Mouse (Mus musculus) right cerebral cortex, postnatal 36 days (tissue): ENCODE results near the gene Susd1.
A peak's percentile ranks its signal among the peaks of the same experiment; 100 is the strongest.

Experiments used
- DNase-seq, 2 experiments: peaks; one replicate each; pipeline ENCODE4 v3.0.0; 2022; ENCODE audit warnings: low spot score in 2 of 2, mixed read lengths in 1 of 2

Gene Susd1

DNA sequence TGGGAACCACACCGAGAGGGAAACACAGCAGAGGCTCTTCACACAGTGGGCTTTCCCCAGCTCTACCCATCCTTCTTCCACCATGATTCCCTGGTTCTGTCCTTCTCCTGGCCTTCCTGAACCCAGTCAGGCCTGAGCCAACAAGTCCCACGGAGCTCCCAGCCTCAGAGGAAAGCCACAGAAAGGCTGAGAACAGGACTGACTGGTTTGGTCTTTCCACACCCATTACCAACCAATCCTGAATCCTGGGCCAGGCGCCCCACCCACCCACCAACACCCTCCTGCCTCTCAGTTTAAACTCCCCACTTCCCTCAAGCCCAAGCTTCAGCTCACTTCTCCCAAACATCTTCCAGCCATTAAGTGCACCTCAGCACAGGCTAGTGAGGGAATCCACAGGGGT lies 4.4 kb downstream of the Susd1 start:
- no peak for DNase-seq

- DNase-seq: no peak
These were observed 9.3 kb downstream of the Susd1 start for GRCm38 (mm10) chr4:59429128-59429527.

- no peak for DNase-seq
These were observed 12.0 kb downstream of the Susd1 start for GRCm38 (mm10) chr4:59426429-59426828.

DNA sequence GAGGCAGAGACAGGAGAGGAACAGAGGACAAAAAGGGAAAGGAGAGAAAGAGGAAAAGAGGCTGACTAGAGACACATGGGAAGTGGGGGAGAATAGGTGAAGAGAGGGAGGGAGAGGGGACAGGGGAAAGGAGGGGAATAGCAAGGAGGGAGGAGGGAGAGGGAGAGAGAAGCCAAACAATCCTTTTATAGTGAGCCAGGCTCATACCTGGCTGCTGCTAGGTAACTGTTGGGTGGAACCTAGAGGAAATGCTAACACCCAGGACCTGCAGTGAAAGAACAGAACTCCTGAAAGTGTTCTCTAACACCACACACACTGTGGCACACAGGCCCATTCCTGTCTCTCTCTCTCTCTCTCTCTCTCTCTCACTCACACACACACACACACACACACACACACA lies 15.6 kb downstream of the Susd1 start:
- DNase-seq: no peak

- DNase-seq: no peak
These were observed 16.2 kb downstream of the Susd1 start for GRCm38 (mm10) chr4:59422025-59422783.

DNA sequence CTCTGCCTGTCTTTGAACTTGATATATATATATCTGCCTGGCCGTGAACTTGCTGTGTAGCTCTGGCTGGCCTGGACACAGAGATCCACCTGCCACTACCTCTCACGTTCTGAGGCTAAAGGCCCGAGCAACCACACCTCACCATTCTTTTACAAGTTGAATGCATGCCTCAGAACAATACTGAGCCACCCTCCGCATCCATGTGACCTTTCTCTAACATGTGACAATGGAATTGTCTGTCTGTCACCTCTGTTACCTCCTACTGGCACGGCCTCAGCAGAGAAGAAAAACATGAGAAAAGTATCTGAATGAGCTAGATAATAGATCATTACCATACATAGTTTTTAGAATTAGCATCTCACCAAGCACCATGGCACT lies 17.1 kb downstream of the Susd1 start:
- no peak for DNase-seq

DNA sequence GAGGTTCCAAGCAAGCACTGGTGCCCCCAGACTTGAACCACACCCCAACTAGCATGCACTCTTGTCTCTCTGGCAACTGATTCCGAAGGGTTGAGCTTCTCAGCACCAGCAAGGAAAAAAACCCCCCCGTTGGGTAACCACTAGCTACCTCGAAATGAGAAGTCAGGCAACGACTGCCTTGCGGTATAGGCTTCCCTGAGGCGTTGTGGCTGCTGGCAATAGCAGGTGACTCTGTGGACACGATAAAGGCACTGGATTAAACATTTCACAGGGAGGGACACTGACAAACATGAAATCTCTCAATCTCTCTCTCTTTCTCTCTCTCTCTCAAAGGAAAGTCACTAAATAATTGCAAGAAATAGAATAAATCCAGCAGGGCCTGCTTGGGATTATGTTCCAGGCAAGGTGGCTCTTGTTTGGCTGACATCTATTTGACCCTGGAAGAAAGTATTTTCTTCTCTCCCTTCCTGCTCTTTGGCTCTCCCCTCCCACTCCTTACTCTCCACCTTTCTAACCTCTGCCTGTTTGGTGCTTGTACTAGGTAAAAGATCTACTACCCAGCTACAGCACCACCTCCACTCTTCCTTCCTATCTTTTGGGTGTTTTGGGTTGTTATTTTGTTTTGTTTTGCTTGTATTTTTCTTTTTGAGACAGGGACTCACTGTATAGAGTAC lies 17.6 kb downstream of the Susd1 start:
- DNase-seq: no peak

- no peak for DNase-seq
These were observed 19.2 kb downstream of the Susd1 start for GRCm38 (mm10) chr4:59419211-59419610.

GRCm38 (mm10) chr4:59413428-59413827 lies 25.0 kb downstream of the Susd1 start:
- no peak for DNase-seq

DNA sequence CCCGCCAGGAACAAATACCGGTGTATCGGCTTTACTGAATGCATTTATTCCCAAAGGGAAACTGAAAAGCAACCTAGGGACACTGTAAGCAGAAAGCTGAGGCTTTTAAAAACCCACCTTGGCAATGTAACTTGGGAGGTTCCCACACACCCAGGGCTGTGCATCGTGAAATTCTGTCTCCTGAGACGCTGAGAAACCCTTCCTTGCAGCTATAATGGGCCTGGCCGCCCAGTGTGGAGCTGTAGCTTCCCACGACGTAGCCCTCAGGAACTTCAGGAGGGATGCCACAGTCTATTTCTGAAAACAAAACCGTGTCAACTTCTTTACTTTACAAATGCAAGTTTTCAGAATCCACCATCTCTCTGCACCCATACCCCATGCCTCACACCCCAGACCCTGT lies 27.3 kb downstream of the Susd1 start:
- no peak for DNase-seq

DNA sequence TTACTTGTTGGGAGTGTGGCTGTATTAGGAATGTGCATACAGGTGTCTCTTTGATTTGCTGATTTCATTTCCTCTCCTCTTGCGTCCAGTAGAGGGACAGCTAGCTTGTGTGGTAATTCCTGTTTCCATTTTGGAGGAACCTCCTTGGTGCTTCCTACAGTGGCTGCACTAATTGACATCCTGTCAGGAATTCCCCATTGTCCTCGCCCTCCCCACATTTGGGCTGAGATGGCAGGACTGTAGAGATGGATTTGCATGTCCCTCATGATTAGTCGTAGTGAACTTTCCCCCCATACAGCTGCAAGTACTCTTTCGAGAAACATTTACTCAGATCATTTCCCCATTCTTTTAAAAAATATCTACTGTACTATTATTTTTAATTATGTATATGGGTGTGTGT lies 30.7 kb downstream of the Susd1 start:
- DNase-seq: no peak

- peak; percentile 31 to 54 for DNase-seq
These were observed 34.1 kb downstream of the Susd1 start for GRCm38 (mm10) chr4:59404375-59404774.

- no peak for DNase-seq
These were observed 37.5 kb downstream of the Susd1 start for GRCm38 (mm10) chr4:59400931-59401330.

- DNase-seq: no peak
These were observed 39.1 kb downstream of the Susd1 start for GRCm38 (mm10) chr4:59399343-59399742.

- no peak for DNase-seq
These were observed 42.9 kb downstream of the Susd1 start for GRCm38 (mm10) chr4:59395528-59395927.

GRCm38 (mm10) chr4:59394155-59394554 lies 44.3 kb downstream of the Susd1 start:
- DNase-seq: no peak

- peak in 1 of 2 experiments; percentile 32 for DNase-seq
These were observed 49.9 kb downstream of the Susd1 start for GRCm38 (mm10) chr4:59388447-59389030.

GRCm38 (mm10) chr4:59387387-59388210 lies 50.8 kb downstream of the Susd1 start:
- no peak for DNase-seq

DNA sequence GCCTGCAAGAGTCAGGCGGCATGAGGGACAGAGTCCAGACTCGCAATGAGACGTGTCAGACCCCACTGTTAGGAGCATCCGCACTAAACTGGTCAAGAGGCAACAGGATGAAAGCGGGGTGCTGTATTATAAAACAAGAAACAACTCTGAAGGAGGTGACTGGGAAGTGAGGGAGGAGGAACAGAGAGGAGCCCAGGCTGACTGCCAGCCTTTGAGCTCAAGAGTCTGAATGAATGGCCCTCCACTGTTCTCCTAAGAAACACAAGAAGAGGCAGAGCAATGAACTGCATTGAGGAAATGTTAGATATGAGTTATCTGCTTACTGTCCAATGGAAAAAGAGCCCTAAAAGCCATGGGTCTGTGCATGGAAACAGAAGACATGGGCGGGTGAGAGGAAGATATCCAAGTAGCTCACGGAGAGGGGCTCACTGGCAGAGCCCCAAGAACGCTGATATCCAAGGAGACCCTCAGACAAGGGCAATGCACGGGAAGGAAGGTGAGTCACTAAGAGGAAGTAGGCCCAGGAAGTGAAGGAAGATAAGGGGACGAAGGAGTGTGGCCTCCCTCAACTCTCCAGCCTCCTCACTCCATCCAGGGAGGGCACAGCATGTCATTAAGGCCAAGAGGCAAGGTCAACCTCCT lies 53.1 kb downstream of the Susd1 start:
- no peak for DNase-seq

- peak in 1 of 2 experiments; percentile 60 for DNase-seq
These were observed 54.6 kb downstream of the Susd1 start for GRCm38 (mm10) chr4:59383791-59384190.

DNA sequence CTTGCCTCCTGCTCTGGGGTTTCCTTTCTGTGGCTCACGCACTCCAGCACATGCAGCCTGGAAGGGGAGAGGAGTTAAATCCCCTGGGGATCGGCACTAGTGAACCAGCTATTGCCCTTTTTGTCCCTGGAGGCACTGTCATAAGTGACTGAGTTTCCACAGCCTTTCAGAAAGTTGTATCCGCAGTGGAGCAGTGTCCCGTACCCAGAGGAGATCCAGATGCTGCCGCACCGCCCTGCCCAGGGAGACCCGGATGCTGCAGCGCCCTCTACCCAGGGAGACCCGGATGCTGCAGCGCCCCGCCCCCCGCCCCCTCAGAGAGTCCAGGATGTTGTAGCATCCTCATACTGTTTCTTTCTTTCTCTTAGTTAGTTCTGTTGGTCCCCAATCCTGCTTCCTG lies 56.3 kb downstream of the Susd1 start:
- DNase-seq: no peak
